Mouse (Mus musculus) embryonic facial prominence, embryonic 10.5 days (tissue): ENCODE results near the gene Saa1. TPM values are rescaled to one million over a fixed set of nuclear protein-coding genes. Genes with fewer than 3 reads are reported as not detected.
A peak's percentile ranks its signal among the peaks of the same experiment; 100 is the strongest.

Source experiments
- DNase-seq: peaks from one replicate; pipeline ENCODE4 v3.0.0-alpha.2; 2017; ENCODE audit warnings: low spot score
- H3K27ac ChIP-seq: fragments of 300-500 bp; sonication (generic); replicated peaks from 2 replicates; pipeline ENCODE4 v1.5.1; 2016; ENCODE audit warnings: mild to moderate bottlenecking
- H3K27me3 ChIP-seq: fragments of 300-500 bp; sonication (generic); replicated peaks from 2 replicates; pipeline ENCODE4 v1.6.1; 2016; ENCODE audit warnings: low read depth, mild to moderate bottlenecking; ENCODE audit not compliant: poor library complexity, severe bottlenecking
- H3K36me3 ChIP-seq: fragments of 300-500 bp; sonication (generic); replicated peaks from 2 replicates; pipeline ENCODE4 v1.6.1; 2016; ENCODE audit warnings: mild to moderate bottlenecking, moderate library complexity
- H3K4me1 ChIP-seq: fragments of 300-500 bp; sonication (generic); 2 replicates; pipeline ENCODE4 v1.6.1; 2016
- H3K4me3 ChIP-seq: fragments of 300-500 bp; sonication (generic); 2 replicates; pipeline ENCODE4 v1.5.1; 2016; ENCODE audit warnings: mild to moderate bottlenecking, moderate library complexity
- H3K9me3 ChIP-seq: fragments of 300-500 bp; sonication (generic); 2 replicates; pipeline ENCODE4 v1.6.1; 2016; ENCODE audit warnings: mild to moderate bottlenecking
- WGBS: fragments of 180-500 bp; shearing (Covaris S2); methylation state at CpG from one replicate; pipeline ENCODE4 v1.1.7; 2016; 5-methylcytosine and 5-hydroxymethylcytosine counted together
- polyA plus RNA-seq: library from polyadenylated mRNA; unstranded; fragments of >200 nt; fragmentation: Nextera tagmentation; extraction: Ambion mirVana; gene quantifications from 2 replicates; pipeline ENCODE4 v1.2.1, GENCODE M21; 2016

Saa1 gene
- polyA plus RNA-seq, 1 experiment from 2014 or later, result 1.3 TPM

DNA sequence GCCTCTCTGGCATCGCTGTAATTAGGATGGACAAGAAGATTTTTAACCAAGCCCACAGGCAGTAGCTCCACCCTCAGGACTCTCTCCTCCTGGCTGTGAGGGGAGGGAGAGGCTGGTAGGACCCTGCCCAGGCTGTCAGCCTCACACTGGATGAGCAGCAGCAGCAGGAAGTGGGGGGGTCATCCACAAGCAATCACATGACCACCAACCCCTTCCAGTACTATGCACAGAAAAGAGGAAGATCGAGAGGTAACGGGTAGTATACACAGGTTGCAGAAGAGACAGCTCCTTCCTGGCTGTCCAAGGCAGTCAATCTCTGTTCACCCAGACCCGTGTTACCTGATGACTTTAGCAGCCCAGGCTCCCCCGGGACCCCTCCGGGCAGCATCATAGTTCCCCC, 30.5 kb downstream of the Saa1 start:
- no peak for DNase-seq
- Histone ChIP-seq H3K36me3 (peaks cover 17% of the 10 kb centered on the region), H3K9me3 (no peaks in the 10 kb centered on the region), H3K4me1 (peaks cover 13% of the 10 kb centered on the region), H3K4me3 (no peak overlapping the region), H3K27me3 (no peaks in the 10 kb centered on the region), H3K27ac (no peak overlapping the region)
- WGBS, result 72% methylated on average over 6 of the region's 6 CpGs

- Histone ChIP-seq H3K9me3 (no peaks in the 10 kb centered on the region), H3K27me3 (no peaks in the 10 kb centered on the region), H3K36me3 (peaks cover 36% of the 10 kb centered on the region), H3K27ac (peak within 1 kb of the TSS; percentile 98), H3K4me3 (peak within 1 kb of the TSS; percentile 93), H3K4me1 (peaks cover 13% of the 10 kb centered on the region)
- DNase-seq, result peak; percentile 97
- WGBS, result 1% methylated on average over 38 of the region's 38 CpGs
Measured at GRCm38 (mm10) chr7:46710390-46710844, 32.4 kb downstream of the Saa1 start, which contains the start of gene Saal1. Saal1 (minus strand) TSS chr7:46710680.

DNA sequence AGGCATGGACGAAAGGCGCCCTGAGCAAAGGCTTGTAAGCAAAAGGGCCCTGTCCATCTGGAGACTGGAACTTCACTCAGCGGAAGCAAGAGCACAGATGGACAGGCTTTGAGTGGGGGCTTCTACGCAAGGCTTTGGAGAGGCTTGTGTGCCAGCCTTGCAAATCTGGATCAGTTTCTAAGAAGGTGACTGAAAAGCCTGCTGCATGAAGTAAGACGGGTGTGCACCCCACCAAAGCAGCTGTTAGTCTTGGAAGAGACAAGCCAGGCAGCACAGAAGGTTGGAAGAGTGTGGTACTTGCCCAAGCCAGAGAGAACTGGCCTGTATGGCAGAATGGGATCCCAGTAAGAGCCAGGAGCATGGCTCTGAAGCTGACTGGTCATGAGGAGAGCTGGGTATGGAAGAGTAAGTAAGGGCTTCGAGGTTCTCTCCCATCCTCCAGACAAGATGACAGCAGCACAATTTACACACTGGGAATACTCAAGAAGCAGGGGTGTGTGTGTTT, 42.2 kb downstream of the Saa1 start:
- Histone ChIP-seq H3K27me3 (no peaks in the 10 kb centered on the region), H3K9me3 (no peaks in the 10 kb centered on the region), H3K36me3 (peaks cover 100% of the 10 kb centered on the region), H3K27ac (no peak overlapping the region), H3K4me3 (no peak overlapping the region), H3K4me1 (no peaks in the 10 kb centered on the region)
- 93% methylated on average over 6 of the region's 6 CpGs for WGBS
- DNase-seq, result no peak

DNA sequence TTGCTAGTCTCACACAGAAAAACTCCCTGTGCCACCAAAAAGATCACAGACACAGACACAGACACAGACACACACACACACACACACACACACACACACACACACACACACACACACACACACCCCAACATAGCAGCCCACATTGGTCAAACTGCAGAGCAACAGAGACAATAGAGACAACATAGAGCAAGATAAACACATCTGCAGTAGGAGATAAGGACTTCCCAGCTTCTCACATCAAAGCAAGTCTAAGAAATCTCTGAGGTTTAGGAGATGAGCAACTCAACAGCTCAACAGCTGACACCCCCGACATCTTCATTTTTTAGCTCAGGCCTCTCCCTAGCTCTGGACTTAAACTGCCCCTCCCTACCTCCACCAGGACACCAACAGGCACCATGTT, 46.0 kb downstream of the Saa1 start:
- no peak overlapping the region for H3K4me3 ChIP-seq

More for the DNA sequence above, 46.0 kb downstream of the Saa1 start:
- no peak for DNase-seq
- no peaks in the 10 kb centered on the region for H3K4me1 ChIP-seq
- peaks cover 99% of the 10 kb centered on the region for H3K36me3 ChIP-seq
- H3K9me3 ChIP-seq, result no peaks in the 10 kb centered on the region
- WGBS, result 100% methylated on average over 1 of the region's 1 CpGs
- no peak overlapping the region for H3K27ac ChIP-seq
- H3K27me3 ChIP-seq, result no peaks in the 10 kb centered on the region

Other genes starting within 250 kb of the Saa1 start
- gene Sergef, start 103.2 kb downstream of the Saa1 start, polyA plus RNA-seq, result 12.7 and 13.4 TPM in 2 replicates
- 0.25 and 0.27 TPM in 2 replicates for gene Tph1, start 70.4 kb downstream of the Saa1 start, polyA plus RNA-seq
- gene Saal1, start 32.3 kb downstream of the Saa1 start, polyA plus RNA-seq, result 40.7 and 46.0 TPM in 2 replicates
- gene Saa3, start 27.3 kb downstream of the Saa1 start, polyA plus RNA-seq, result not detected in 2 replicates
- not detected in 2 replicates for gene Saa4, start 10.4 kb downstream of the Saa1 start, polyA plus RNA-seq
- gene Saa2, start 8.8 kb upstream of the Saa1 start, polyA plus RNA-seq, result 1.5 and 1.8 TPM in 2 replicates
- 17.6 and 19.2 TPM in 2 replicates for gene Hps5, start 53.1 kb upstream of the Saa1 start, polyA plus RNA-seq
- gene Gtf2h1, start 53.1 kb upstream of the Saa1 start, polyA plus RNA-seq, result 49.3 and 50.6 TPM in 2 replicates
- gene Ldha, start 98.5 kb upstream of the Saa1 start, polyA plus RNA-seq, result 2,643 and 3,168 TPM in 2 replicates
- gene Ldhc, start 118.2 kb upstream of the Saa1 start, polyA plus RNA-seq, result 0.31 TPM in 1 of 2 replicates, not detected in the other
- 260 and 265 TPM in 2 replicates for gene Tsg101, start 177.0 kb upstream of the Saa1 start, polyA plus RNA-seq
- gene Uevld, start 215.5 kb upstream of the Saa1 start, polyA plus RNA-seq, result 12.7 TPM in 2 replicates
- not detected in 2 replicates for gene Gm9999, start 240.6 kb upstream of the Saa1 start, polyA plus RNA-seq